Mouse (Mus musculus) kidney, adult 11 months (tissue): Measurements from ENCODE around the gene Myct1.

Experiments
- DNase-seq: peaks from one replicate; pipeline ENCODE4 v3.0.0; 2022

The Myct1 gene

DNA sequence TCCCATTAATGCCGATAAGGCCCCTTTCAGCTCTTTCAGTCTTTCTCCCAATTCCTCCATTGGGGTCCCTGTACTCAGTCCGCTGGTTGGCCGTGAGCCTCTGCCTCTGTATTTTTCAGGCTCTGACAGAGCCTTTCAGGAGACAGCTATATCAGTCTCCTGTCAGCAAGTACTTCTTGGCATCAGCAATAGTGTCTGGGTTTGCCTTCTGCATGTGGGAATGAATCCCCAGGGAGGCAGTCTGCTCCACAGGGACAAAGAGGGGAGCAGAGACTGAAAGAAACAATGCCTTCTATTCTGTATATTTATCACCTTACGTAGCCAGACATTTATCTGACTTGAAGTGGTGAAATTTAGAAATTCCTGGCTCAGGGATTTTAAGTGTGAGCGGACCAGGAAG is 32.7 kb downstream of the Myct1 start:
- no peak for DNase-seq

DNA sequence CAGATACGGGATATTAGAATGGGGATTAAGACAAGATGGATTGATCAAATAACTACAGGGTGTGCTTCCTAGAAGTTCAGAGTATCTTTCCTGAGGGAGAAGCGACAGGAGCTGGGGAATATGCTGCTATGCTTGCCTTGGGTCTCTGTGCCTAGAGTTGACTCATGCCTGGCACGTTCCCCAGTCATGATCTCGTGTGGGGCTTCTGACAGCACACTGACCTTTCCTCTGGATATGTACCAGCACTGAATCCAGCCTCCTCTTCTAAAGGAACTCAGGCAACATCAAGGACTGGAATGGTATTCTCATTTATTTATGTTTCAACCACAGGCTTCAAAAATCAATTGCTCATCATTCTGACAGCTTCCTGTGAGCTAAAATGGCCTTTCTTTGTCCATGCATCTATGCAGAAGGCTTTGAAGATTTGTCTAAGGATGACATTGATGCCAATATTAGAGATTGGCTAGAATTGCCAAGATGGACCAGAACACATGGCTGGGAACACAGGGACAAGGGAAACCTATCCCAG is 40.2 kb downstream of the Myct1 start:
- DNase-seq, result no peak

DNA sequence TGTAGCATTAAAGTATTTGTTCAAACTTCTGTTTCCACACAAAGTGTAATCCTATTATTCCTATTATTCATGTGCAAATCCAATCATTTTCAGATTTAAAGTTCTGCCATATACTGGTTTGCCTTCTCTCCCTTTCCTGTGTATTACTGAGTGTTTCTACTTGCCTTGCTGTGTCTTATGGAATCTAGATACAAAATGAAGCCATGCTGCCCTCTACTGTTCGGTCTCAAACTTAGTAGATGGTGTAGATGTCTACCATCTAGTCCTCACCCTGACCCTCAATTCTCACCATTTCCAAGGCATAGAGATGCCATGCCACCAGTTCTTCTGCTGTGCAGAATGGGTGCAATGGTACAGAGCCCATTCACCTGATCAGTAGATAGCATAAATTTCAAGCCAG is 40.8 kb downstream of the Myct1 start:
- DNase-seq, result no peak

DNA sequence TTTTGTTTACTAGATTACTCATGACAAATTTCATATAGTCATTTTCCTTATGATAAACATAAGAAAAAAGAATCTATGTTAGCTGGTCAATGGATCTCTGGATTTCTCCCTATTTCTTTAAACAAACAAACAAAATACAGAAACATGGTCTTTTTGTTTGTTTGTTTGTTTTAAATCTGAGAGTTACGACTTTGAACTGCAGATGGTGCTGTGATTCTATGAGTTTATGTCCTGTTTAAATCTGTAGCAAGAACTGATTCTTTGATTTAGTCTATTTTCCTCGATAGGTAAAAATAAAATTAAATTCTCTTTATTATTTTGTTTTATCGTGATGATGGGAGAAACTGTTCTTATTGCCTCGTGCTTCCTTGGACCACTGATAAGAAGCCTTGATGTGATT is 43.7 kb downstream of the Myct1 start:
- no peak for DNase-seq

DNA sequence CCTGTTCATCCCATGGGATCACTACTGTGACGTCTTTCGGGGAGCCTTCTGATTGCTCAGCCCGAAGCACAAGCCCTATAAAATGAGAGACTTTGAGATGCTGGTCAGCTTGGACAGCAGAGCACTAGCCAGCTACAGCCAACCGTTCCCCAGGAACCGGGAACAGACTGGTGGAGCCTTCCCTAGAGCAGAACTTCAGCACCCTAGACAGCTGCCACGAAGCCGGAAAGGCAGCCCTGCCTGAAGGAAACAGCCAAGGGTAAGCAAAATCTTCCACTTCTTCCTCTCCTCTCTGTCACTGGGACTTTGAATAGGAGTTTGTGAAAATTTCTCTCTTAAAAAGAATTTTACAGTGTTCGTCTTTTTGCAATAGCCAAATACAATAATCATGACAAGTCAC is 45.5 kb downstream of the Myct1 start, which contains the start of gene Vip:
Gene Vip, plus strand, starts transcription at position 107 of the 400 bp plus-strand sequence.
- DNase-seq, result no peak
